Mouse (Mus musculus): Measurements from ENCODE around the gene Ddx49.

DNA sequence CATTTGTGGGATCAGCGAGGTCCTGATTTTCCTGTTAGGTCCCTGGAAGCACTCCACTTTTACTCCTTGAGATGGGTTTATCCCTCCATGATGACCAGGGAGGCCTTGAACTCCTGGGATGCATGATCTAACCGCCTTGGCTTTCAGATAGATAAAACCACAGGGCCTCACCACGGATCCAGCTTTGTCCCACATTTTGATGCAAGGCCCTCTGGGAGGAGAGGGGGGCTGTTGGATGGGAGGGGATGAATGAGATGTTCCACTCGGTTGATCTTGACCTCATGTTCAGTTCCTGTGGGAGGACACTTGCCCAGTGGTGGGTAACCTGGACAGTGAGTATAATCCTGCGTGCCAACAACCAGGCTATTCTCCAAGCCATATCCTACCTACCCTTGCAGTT, 17.9 kb downstream of the Ddx49 start:
- TF ChIP-seq CTCF (IDR thresholded peaks at IDR 0.05; ENCODE audit: control insufficient read depth, insufficient read depth, insufficient read length) (no peak), MAX (IDR thresholded peaks at IDR 0.05) (no peak)

Measured in C2C12 (cell line).